Mouse (Mus musculus) heart, postnatal 0 days (tissue): ENCODE data around the gene Lmntd1. TPM values are rescaled to one million over a fixed set of nuclear protein-coding genes. Genes with fewer than 3 reads are reported as not detected.

Experiments
- ATAC-seq: fragments of 200-750 bp; cut with Nextera tagmentation; 2 replicates; pipeline ENCODE4 v1.8.0; 2017; ENCODE audit warnings: low read depth, moderate number of reproducible peaks, moderate library complexity; ENCODE audit not compliant: insufficient read depth
- DNase-seq: peaks from one replicate; pipeline ENCODE4 v3.0.0-alpha.2; 2016; ENCODE audit warnings: low spot score
- H3K27ac ChIP-seq: fragments of 300-500 bp; sonication (generic); 2 replicates; pipeline ENCODE4 v1.5.1; 2014; ENCODE audit warnings: low read depth, mild to moderate bottlenecking
- H3K27me3 ChIP-seq: fragments of 300-500 bp; sonication (generic); 2 replicates; pipeline ENCODE4 v1.6.1; 2014; ENCODE audit warnings: low read length, mixed read lengths; ENCODE audit not compliant: control insufficient read depth, insufficient read depth
- H3K36me3 ChIP-seq: fragments of 300-500 bp; sonication (generic); replicated peaks from 2 replicates; pipeline ENCODE4 v1.6.1; 2014; ENCODE audit warnings: low read length, mixed read lengths; ENCODE audit not compliant: control insufficient read depth, insufficient read depth
- H3K4me1 ChIP-seq: fragments of 300-500 bp; sonication (generic); 2 replicates; pipeline ENCODE4 v1.6.1; 2014; ENCODE audit warnings: antibody characterized with exemption; ENCODE audit not compliant: control insufficient read depth, insufficient read depth
- H3K4me2 ChIP-seq: fragments of 300-500 bp; sonication (generic); 2 replicates; pipeline ENCODE4 v1.6.1; 2014; ENCODE audit warnings: low read depth, mild to moderate bottlenecking, low read length, moderate library complexity
- H3K4me3 ChIP-seq: fragments of 300-500 bp; sonication (generic); 2 replicates; pipeline ENCODE4 v1.5.1; 2014; ENCODE audit warnings: low read depth, low read length
- H3K9ac ChIP-seq: fragments of 300-500 bp; sonication (generic); replicated peaks from 2 replicates; pipeline ENCODE4 v1.6.1; 2014; ENCODE audit warnings: low read depth, low read length, mixed read lengths
- H3K9me3 ChIP-seq: fragments of 300-500 bp; sonication (generic); replicated peaks from 2 replicates; pipeline ENCODE4 v1.6.1; 2016; ENCODE audit warnings: low read length; ENCODE audit not compliant: control insufficient read depth
- CTCF ChIP-seq: IDR thresholded peaks from 2 replicates; pipeline ENCODE4 v1.5.1; 2016; ENCODE audit warnings: antibody characterized with exemption, control low read depth, low read depth
- EP300 ChIP-seq: IDR thresholded peaks from 2 replicates; pipeline ENCODE4 v1.6.1; 2016; ENCODE audit warnings: antibody characterized with exemption, low read depth
- WGBS: fragments of 180-500 bp; shearing (Covaris S2); extraction: QIAGEN DNeasy Blood & Tissue Kit; methylation state at CpG from one replicate; pipeline ENCODE4 v1.1.7; 2014; 5-methylcytosine and 5-hydroxymethylcytosine counted together
- polyA plus RNA-seq: library from polyadenylated mRNA; unstranded; fragments of >200 nt; fragmentation: Nextera tagmentation; extraction: Ambion mirVana; gene quantifications from 2 replicates; pipeline ENCODE4 v1.2.1, GENCODE M21; 2015
- total RNA-seq: library from RNA; depleted of rRNA; stranded (reverse); fragments of >200 nt; gene quantifications from 2 replicates; pipeline ENCODE4 v1.2.3, GENCODE M21; 2014; ENCODE audit warnings: low replicate concordance

Gene Lmntd1
- total and polyA plus RNA-seq, 2 experiments from 2014 or later = 4.5 to 9.8 TPM

DNA sequence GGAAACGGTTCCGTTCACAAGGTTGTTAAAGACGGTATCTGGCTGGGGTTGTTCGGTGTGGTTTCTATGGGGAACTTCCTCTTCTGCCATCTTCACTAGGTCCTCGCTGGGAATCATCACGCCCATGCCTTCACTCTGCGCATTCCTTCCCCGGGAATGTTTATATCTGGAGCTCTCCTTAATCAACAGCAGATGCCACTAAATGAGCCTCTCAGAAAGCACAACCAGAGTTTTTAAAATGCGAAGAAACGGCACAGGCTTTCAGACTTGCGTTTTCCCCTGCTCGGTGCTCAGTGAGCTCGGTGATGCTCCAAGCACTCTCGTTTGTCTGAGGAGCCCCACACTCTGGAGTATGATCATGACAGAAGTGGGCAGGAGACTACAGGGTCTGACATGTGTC is 182.4 kb downstream of the Lmntd1 start:
- no peak for TF ChIP-seq CTCF
- TF ChIP-seq EP300 = no peak
- no peak overlapping the region for H3K4me2 ChIP-seq
- no peaks in the 10 kb centered on the region for H3K36me3 ChIP-seq
- H3K9me3 ChIP-seq = no peaks in the 10 kb centered on the region
- no peak overlapping the region for H3K27ac ChIP-seq
- DNase-seq = no peak
- no peak overlapping the region for H3K4me3 ChIP-seq
- H3K4me1 ChIP-seq = peaks cover 12% of the 10 kb centered on the region
- 69% methylated on average over 14 of the region's 14 CpGs for WGBS
- no peak for ATAC-seq
- H3K27me3 ChIP-seq = no peaks in the 10 kb centered on the region
- H3K9ac ChIP-seq = no peak overlapping the region

DNA sequence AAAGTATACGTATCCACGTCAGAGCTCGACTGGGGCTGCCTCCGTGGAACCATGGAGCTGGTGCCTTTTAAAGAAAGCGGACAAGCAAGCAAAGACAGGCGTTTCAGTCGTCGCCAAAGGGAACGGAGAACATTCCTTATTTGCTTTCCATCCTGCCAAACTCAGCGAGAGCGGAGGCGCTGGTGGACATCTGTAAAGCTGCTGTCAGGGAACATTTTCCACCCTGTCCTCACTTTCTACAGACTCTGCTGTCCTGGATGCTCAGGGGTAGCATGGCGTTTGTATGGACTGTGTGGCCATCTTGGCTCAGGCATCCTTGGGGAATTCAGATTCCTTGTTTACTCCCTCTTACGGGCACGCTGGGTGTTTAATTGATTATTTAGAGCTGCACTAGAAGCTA is 186.7 kb downstream of the Lmntd1 start:
- DNase-seq (no peak), ATAC-seq (no peak)
- Histone ChIP-seq H3K4me2 (no peak overlapping the region), H3K4me1 (no peaks in the 10 kb centered on the region), H3K4me3 (no peak overlapping the region), H3K27ac (no peak overlapping the region), H3K9ac (no peak overlapping the region), H3K27me3 (0 out of 2 replicates have a peak, but pooled peaks cover 3% of the 10 kb centered on the region), H3K36me3 (no peaks in the 10 kb centered on the region), H3K9me3 (no peaks in the 10 kb centered on the region)
- no peak for TF ChIP-seq CTCF
- no peak for TF ChIP-seq EP300
- WGBS = 51% methylated on average over 15 of the region's 15 CpGs

DNA sequence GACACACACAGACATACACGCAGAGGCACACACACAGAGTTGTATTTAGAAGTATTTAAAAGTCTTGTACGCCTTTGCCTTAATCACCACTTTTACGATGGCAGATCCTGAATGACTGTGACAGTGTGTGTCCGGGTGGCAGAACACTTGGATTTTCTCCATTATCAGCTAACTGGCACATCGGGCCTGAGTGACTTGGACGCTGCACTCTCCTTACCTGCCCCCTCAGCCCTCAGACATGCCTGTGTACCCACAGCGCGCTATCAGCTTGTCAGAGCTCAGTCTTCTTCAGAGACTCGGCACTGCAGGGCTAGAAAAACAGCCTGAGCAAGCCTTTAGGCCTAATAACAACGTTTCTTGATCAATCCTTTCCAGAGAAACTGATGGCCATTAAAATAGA is 187.6 kb downstream of the Lmntd1 start:
- Histone ChIP-seq H3K9me3 (no peaks in the 10 kb centered on the region), H3K27ac (no peak overlapping the region), H3K4me2 (no peak overlapping the region), H3K9ac (no peak overlapping the region), H3K36me3 (no peaks in the 10 kb centered on the region), H3K4me1 (no peaks in the 10 kb centered on the region), H3K4me3 (no peak overlapping the region), H3K27me3 (0 out of 2 replicates have a peak, but pooled peaks cover 3% of the 10 kb centered on the region)
- WGBS = 62% methylated on average over 10 of the region's 10 CpGs
- ATAC-seq = no peak
- no peak for DNase-seq
- TF ChIP-seq EP300 (no peak), CTCF (no peak)

DNA sequence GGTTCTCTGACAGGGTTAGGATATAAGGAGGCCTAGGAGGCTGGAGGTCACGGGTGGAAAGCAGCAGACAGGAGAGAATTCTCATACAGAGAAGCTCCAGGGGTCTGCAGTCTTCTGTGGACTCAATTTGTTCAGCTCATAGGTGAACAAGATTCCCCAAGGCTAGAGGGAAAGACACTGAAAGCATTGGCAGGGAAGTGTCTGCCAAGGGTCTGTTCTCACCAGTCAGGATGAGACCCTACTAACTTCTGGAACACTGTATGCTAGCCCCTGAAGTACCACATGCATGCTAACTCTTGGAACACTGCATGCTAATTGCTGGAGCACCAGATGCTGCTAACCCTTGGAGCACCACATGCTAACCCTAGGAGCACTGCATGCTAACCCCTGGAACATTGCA is 190.0 kb downstream of the Lmntd1 start:
- H3K4me1 ChIP-seq = no peaks in the 10 kb centered on the region
- TF ChIP-seq CTCF (no peak), EP300 (no peak)
- H3K27ac ChIP-seq = no peak overlapping the region
- H3K9me3 ChIP-seq = no peaks in the 10 kb centered on the region
- no peaks in the 10 kb centered on the region for H3K36me3 ChIP-seq
- DNase-seq (no peak), ATAC-seq (no peak)
- no peak overlapping the region for H3K4me2 ChIP-seq
- H3K9ac ChIP-seq = no peak overlapping the region
- no peak overlapping the region for H3K4me3 ChIP-seq
- WGBS = 74% methylated on average over 1 of the region's 1 CpGs
- 0 out of 2 replicates have a peak, but pooled peaks cover 3% of the 10 kb centered on the region for H3K27me3 ChIP-seq

DNA sequence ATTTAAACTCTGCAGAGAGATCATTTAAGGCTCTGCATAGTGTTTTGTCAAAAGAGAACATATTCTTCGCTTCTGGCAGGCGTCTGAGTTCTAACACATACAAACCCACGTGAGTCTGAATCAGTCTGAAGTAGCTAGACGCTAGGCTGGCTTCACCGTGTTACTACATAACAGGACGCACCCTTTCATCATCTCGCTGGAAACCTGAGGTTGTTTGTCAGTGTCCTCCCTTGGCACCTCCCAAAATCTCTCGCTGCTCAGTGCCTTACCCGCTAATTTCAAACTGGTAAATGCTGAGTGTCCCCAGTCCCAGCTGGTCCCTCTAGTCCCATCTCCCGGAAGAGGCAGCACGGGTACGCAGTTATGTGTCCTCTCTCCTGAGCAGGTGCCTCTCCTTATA is 190.6 kb downstream of the Lmntd1 start:
- Histone ChIP-seq H3K9me3 (no peaks in the 10 kb centered on the region), H3K4me2 (no peak overlapping the region), H3K4me3 (no peak overlapping the region), H3K27me3 (0 out of 2 replicates have a peak, but pooled peaks cover 3% of the 10 kb centered on the region), H3K4me1 (no peaks in the 10 kb centered on the region), H3K27ac (no peak overlapping the region), H3K36me3 (no peaks in the 10 kb centered on the region), H3K9ac (no peak overlapping the region)
- WGBS = 79% methylated on average over 12 of the region's 12 CpGs
- no peak for DNase-seq
- ATAC-seq = no peak
- TF ChIP-seq EP300 (no peak), CTCF (no peak)

DNA sequence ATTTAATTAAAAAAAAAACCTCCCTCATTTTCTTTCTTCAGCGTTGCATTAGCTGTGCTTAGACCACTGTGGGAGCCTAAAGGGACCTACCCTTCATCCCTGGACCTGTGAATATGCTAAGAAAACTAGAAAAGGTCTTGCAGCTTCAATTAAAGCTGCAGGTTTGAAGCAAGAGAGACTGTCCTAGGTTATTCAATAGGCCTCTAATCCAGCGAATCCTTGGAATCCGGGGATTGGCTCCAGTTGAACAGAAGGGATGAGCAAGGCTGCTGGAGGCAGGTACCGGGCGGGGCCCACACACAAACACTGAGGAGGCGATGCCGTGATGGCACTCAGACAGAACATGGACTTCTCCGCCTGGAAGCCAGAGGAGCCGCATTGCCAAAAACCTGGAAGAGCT is 192.5 kb downstream of the Lmntd1 start:
- DNase-seq (no peak), ATAC-seq (no peak)
- no peaks in the 10 kb centered on the region for H3K9me3 ChIP-seq
- no peak overlapping the region for H3K4me3 ChIP-seq
- H3K27me3 ChIP-seq = 0 out of 2 replicates have a peak, but pooled peaks cover 3% of the 10 kb centered on the region
- H3K9ac ChIP-seq = no peak overlapping the region
- WGBS = 90% methylated on average over 9 of the region's 9 CpGs
- H3K27ac ChIP-seq = no peak overlapping the region
- H3K4me1 ChIP-seq = no peaks in the 10 kb centered on the region
- no peak overlapping the region for H3K4me2 ChIP-seq
- TF ChIP-seq CTCF (no peak), EP300 (no peak)
- H3K36me3 ChIP-seq = no peaks in the 10 kb centered on the region
